ENCODE assay signal across 21 mouse cellular contexts in genomic region chr5:64601285-64601684, GRCm38 (mm10).
DNase-seq lines count a peak whose midpoint lies in the region; ATAC-seq and TF ChIP-seq lines count a peak whose summit lies in the region.
"Had no signal": no experiment of that assay in that cellular context is flagged by ENCODE, and none has a peak within 500 bp of the region (broad histone marks: within the 10 kb centered on the region; RNA-seq: fewer than 3 reads in every experiment).

No protein-coding gene starts in this region.

- H3K27ac ChIP-seq in layer of hippocampus, adult 2 months, result peak overlapping the region; percentile 73; the same call in 1 of the 2 replicates
- peak overlapping the region; percentile 71 for H3K27ac ChIP-seq in embryonic facial prominence, embryonic 10.5 days (replicated peaks)
- H3K27ac ChIP-seq in limb, embryonic 12.5 days, result 0 out of 2 replicates have a peak overlapping the region, but pooled peaks have one; percentile 7
- peak overlapping the region; percentile 61 for H3K27ac ChIP-seq in liver, embryonic 16.5 days (ENCODE audit: low read length)
- H3K27ac ChIP-seq: forebrain, embryonic 15.5 days; kidney, postnatal 0 days; neural tube, embryonic 12.5 days had no signal

- WGBS in embryonic facial prominence, embryonic 10.5 days, result 76% methylated on average over 8 of the region's 8 CpGs
- WGBS in limb, embryonic 12.5 days, result 65% methylated on average over 8 of the region's 8 CpGs
- WGBS in liver, embryonic 16.5 days (ENCODE audit: insufficient replicate concordance), result 22% methylated on average over 8 of the region's 8 CpGs

- no peaks in the 10 kb centered on the region for H3K36me3 ChIP-seq in embryonic facial prominence, embryonic 10.5 days (replicated peaks)
- H3K36me3 ChIP-seq in limb, embryonic 12.5 days, result no peaks in the 10 kb centered on the region
- H3K36me3 ChIP-seq in liver, embryonic 16.5 days (ENCODE audit: control insufficient read depth, insufficient read depth), result no peaks in the 10 kb centered on the region
- H3K36me3 ChIP-seq: forebrain, embryonic 15.5 days; heart, embryonic 15.5 days; neural tube, embryonic 12.5 days had no signal

- H3K4me3 ChIP-seq in layer of hippocampus, adult 2 months, result no peak overlapping the region
- no peak overlapping the region for H3K4me3 ChIP-seq in embryonic facial prominence, embryonic 10.5 days
- H3K4me3 ChIP-seq in limb, embryonic 12.5 days (replicated peaks), result no peak overlapping the region
- H3K4me3 ChIP-seq in liver, embryonic 16.5 days (ENCODE audit: low read depth, low read length), result no peak overlapping the region
- H3K4me3 ChIP-seq: erythroblast, embryonic 14.5 days; forebrain, embryonic 15.5 days; heart, embryonic 15.5 days; megakaryocyte, embryonic 14.5 days; neural tube, embryonic 12.5 days had no signal

- DNase-seq in layer of hippocampus, adult 2 months (ENCODE audit: low spot score in 2 of 2), result no peak
- no peak for DNase-seq in layer of hippocampus, postnatal 36 days
- no peak for DNase-seq in embryonic facial prominence, embryonic 10.5 days (ENCODE audit: low spot score)
- no peak for DNase-seq in urinary bladder, postnatal 4 days (ENCODE audit: low spot score in 2 of 2)
- DNase-seq in cerebellum, adult 18-20 months, result no peak
- DNase-seq: adrenal gland, adult 8-10 months; cerebellum, postnatal 25 days; gastrocnemius, postnatal 36 days; kidney, adult 18-20 months; lung, postnatal 10 days; right cerebral cortex, adult 18-20 months; thymus, postnatal 36 days had no signal

- no peaks in the 10 kb centered on the region for H3K9me3 ChIP-seq in embryonic facial prominence, embryonic 10.5 days
- no peaks in the 10 kb centered on the region for H3K9me3 ChIP-seq in limb, embryonic 12.5 days
- no peaks in the 10 kb centered on the region for H3K9me3 ChIP-seq in liver, embryonic 16.5 days (replicated peaks; ENCODE audit: control insufficient read depth, low read length)
- H3K9me3 ChIP-seq: forebrain, embryonic 15.5 days; heart, embryonic 15.5 days; megakaryocyte, embryonic 14.5 days; neural tube, embryonic 12.5 days had no signal

- peaks cover 60% of the 10 kb centered on the region for H3K4me1 ChIP-seq in embryonic facial prominence, embryonic 10.5 days
- peaks cover 41% of the 10 kb centered on the region for H3K4me1 ChIP-seq in limb, embryonic 12.5 days (replicated peaks)
- H3K4me1 ChIP-seq in liver, embryonic 16.5 days (ENCODE audit: control insufficient read depth, low read depth, low read length), result peaks cover 27% of the 10 kb centered on the region
- H3K4me1 ChIP-seq: megakaryocyte, embryonic 14.5 days; neural tube, embryonic 12.5 days had no signal

- no peak for TF ChIP-seq CTCF in layer of hippocampus, adult 2 months (conservative IDR thresholded peaks at IDR 0.05)

- ATAC-seq in limb, embryonic 12.5 days (ENCODE audit: insufficient number of reproducible peaks, insufficient read depth, low FRiP score, low TSS enrichment, low read depth), result no peak
- peak; percentile 75 for ATAC-seq in liver, embryonic 16.5 days (ENCODE audit: low read depth)
- ATAC-seq in megakaryocyte, adult 5-6 weeks (ENCODE audit: poor library complexity, severe bottlenecking), result no peak
- ATAC-seq: forebrain, embryonic 15.5 days had no signal

- H3K27me3 ChIP-seq in embryonic facial prominence, embryonic 10.5 days (replicated peaks; ENCODE audit: low read depth, poor library complexity, severe bottlenecking), result no peaks in the 10 kb centered on the region
- H3K27me3 ChIP-seq in limb, embryonic 12.5 days, result no peaks in the 10 kb centered on the region
- no peaks in the 10 kb centered on the region for H3K27me3 ChIP-seq in liver, embryonic 16.5 days (ENCODE audit: control insufficient read depth, insufficient read depth, low read depth, low read length)
- H3K27me3 ChIP-seq: forebrain, embryonic 15.5 days; heart, embryonic 15.5 days; megakaryocyte, embryonic 14.5 days; neural tube, embryonic 12.5 days had no signal

- H3K9ac ChIP-seq in limb, embryonic 12.5 days (replicated peaks), result no peak overlapping the region
- peak overlapping the region; percentile 10; the same call in 1 of the 2 replicates for H3K9ac ChIP-seq in liver, embryonic 16.5 days (ENCODE audit: low read depth, low read length)
- H3K9ac ChIP-seq: forebrain, embryonic 15.5 days; heart, embryonic 15.5 days; neural tube, embryonic 12.5 days had no signal

- H3K4me2 ChIP-seq in limb, embryonic 12.5 days, result no peak overlapping the region
- no peak overlapping the region for H3K4me2 ChIP-seq in liver, embryonic 16.5 days (ENCODE audit: low read depth, low read length)
- H3K4me2 ChIP-seq: forebrain, embryonic 15.5 days; neural tube, embryonic 12.5 days had no signal

Comparison
In these comparisons a context has a peak if more than half of its experiments do, and no peak if none do; other contexts are left out.
1. H3K27ac ChIP-seq: peak in every context shown above with its lines; median percentile 73 in layer of hippocampus, adult 2 months; 71 in embryonic facial prominence, embryonic 10.5 days; 61 in liver, embryonic 16.5 days; 7 in limb, embryonic 12.5 days.